Mouse (Mus musculus) hindbrain, postnatal 0 days (tissue): ENCODE data around the gene Arhgef40. TPM values are rescaled to one million over a fixed set of nuclear protein-coding genes. Genes with fewer than 3 reads are reported as not detected.

Experiments
- polyA plus RNA-seq: library from polyadenylated mRNA; unstranded; fragments of >200 nt; fragmentation: Nextera tagmentation; extraction: Ambion mirVana; gene quantifications from 2 replicates; pipeline ENCODE4 v1.2.1, GENCODE M21; 2015
- total RNA-seq: library from RNA; depleted of rRNA; stranded (reverse); fragments of >200 nt; gene quantifications from 2 replicates; pipeline ENCODE4 v1.2.3, GENCODE M21; 2014; rRNA removed

Arhgef40 gene
- total and polyA plus RNA-seq, 2 experiments from 2014 or later: 56.4 to 124 TPM

Other genes starting within 250 kb of the Arhgef40 start
- not detected in 2 replicates for gene Ang4, start 211.1 kb upstream of the Arhgef40 start, total RNA-seq
- gene Ang4, start 211.1 kb upstream of the Arhgef40 start, polyA plus RNA-seq: not detected in 2 replicates
- not detected in 2 replicates for gene AY358078, start 184.7 kb upstream of the Arhgef40 start, total RNA-seq
- not detected in 2 replicates for gene AY358078, start 184.7 kb upstream of the Arhgef40 start, polyA plus RNA-seq
- not detected in 2 replicates for gene Ear6, start 131.0 kb upstream of the Arhgef40 start, total RNA-seq
- not detected in 2 replicates for gene Ear6, start 131.0 kb upstream of the Arhgef40 start, polyA plus RNA-seq
- 33.1 and 41.9 TPM in 2 replicates for gene Mettl17, start 99.9 kb upstream of the Arhgef40 start, total RNA-seq
- 61.8 and 72.5 TPM in 2 replicates for gene Mettl17, start 99.9 kb upstream of the Arhgef40 start, polyA plus RNA-seq
- gene Slc39a2, start 91.8 kb upstream of the Arhgef40 start, total RNA-seq: 0.89 and 2.4 TPM in 2 replicates
- 0.61 and 0.64 TPM in 2 replicates for gene Slc39a2, start 91.8 kb upstream of the Arhgef40 start, polyA plus RNA-seq
- gene Ndrg2, start 70.6 kb upstream of the Arhgef40 start, total RNA-seq: 514 and 732 TPM in 2 replicates
- gene Ndrg2, start 70.6 kb upstream of the Arhgef40 start, polyA plus RNA-seq: 543 and 625 TPM in 2 replicates
- not detected in 2 replicates for gene Tppp2, start 66.3 kb upstream of the Arhgef40 start, total RNA-seq
- not detected in 2 replicates for gene Tppp2, start 66.3 kb upstream of the Arhgef40 start, polyA plus RNA-seq
- gene Rnase13, start 61.9 kb upstream of the Arhgef40 start, total RNA-seq: not detected in 2 replicates
- gene Rnase13, start 61.9 kb upstream of the Arhgef40 start, polyA plus RNA-seq: not detected in 2 replicates
- gene Tmem253, start 30.9 kb downstream of the Arhgef40 start, total RNA-seq: not detected in 2 replicates
- gene Tmem253, start 30.9 kb downstream of the Arhgef40 start, polyA plus RNA-seq: 0.51 and 0.53 TPM in 2 replicates
- gene Zfp219, start 36.0 kb downstream of the Arhgef40 start, total RNA-seq: 91.7 and 98.7 TPM in 2 replicates
- 25.8 and 31.0 TPM in 2 replicates for gene Zfp219, start 36.0 kb downstream of the Arhgef40 start, polyA plus RNA-seq
- not detected in 2 replicates for gene Olfr221, start 57.7 kb downstream of the Arhgef40 start, total RNA-seq
- not detected in 2 replicates for gene Olfr221, start 57.7 kb downstream of the Arhgef40 start, polyA plus RNA-seq
- 69.5 and 78.6 TPM in 2 replicates for gene Hnrnpc, start 119.3 kb downstream of the Arhgef40 start, total RNA-seq
- gene Hnrnpc, start 119.3 kb downstream of the Arhgef40 start, polyA plus RNA-seq: 285 and 291 TPM in 2 replicates
- 2.9 and 10.9 TPM in 2 replicates for gene Rpgrip1, start 126.0 kb downstream of the Arhgef40 start, total RNA-seq
- 53.4 and 53.7 TPM in 2 replicates for gene Rpgrip1, start 126.0 kb downstream of the Arhgef40 start, polyA plus RNA-seq
- 28.2 and 28.4 TPM in 2 replicates for gene Supt16, start 212.7 kb downstream of the Arhgef40 start, total RNA-seq
- 43.5 and 43.8 TPM in 2 replicates for gene Supt16, start 212.7 kb downstream of the Arhgef40 start, polyA plus RNA-seq